Mouse (Mus musculus) brain, embryonic 14.5 days (tissue): ENCODE results near the gene Tm4sf5.

ENCODE experiments used
- CTCF ChIP-seq: fragments of 200-500 bp; IDR thresholded peaks from 2 replicates; pipeline ENCODE4 v1.5.1; 2012; ENCODE audit warnings: inconsistent platforms, mild to moderate bottlenecking, moderate library complexity, borderline replicate concordance; ENCODE audit not compliant: insufficient read depth, insufficient read length; ENCODE audit errors: extremely low read depth
- POLR2A ChIP-seq: fragments of 200-500 bp; IDR thresholded peaks from 2 replicates; pipeline ENCODE4 v1.6.1; 2012; ENCODE audit warnings: mild to moderate bottlenecking, inconsistent platforms, borderline replicate concordance; ENCODE audit not compliant: poor library complexity, insufficient read depth, insufficient read length, severe bottlenecking; ENCODE audit errors: extremely low read depth

DNA sequence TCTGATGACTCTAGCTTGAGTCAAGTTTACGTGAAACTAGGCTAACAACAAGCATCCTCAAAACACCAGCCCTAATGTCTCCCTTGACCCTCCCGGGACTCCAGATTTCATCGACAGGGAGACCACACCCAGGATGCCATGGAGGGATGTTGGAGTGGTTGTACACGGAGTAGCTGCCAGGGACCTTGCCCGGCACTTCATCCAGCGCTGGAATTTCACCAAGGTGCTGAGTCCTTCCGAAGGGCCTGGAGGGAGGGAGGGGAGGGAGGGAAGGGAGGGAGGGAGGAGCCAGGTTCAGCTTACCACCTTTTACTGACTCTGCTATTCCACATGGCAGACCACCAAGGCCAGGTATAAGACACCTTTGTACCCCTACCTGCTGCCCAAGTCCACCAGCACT, 48.9 kb downstream of the Tm4sf5 start:
- TF ChIP-seq CTCF: no peak
- no peak for TF ChIP-seq POLR2A
